Mouse (Mus musculus) stomach, embryonic 15.5 days (tissue): ENCODE results near the gene Topbp1. TPM values are rescaled to one million over a fixed set of nuclear protein-coding genes. Genes with fewer than 3 reads are reported as not detected.
"Not testable (repeated sequence)": the region's sequence is repeated elsewhere in the genome, so short reads cannot be mapped to it uniquely, and the experiment has no call there.

ENCODE experiments used
- ATAC-seq: fragments of 200-750 bp; cut with Nextera tagmentation; 2 replicates; pipeline ENCODE4 v1.8.0; 2017; ENCODE audit warnings: low read depth, moderate number of reproducible peaks, moderate TSS enrichment; ENCODE audit not compliant: insufficient read depth, low FRiP score
- H3K27ac ChIP-seq: fragments of 300-500 bp; sonication (generic); 2 replicates; pipeline ENCODE4 v1.5.1; 2015; ENCODE audit warnings: mild to moderate bottlenecking, inconsistent platforms
- H3K27me3 ChIP-seq: fragments of 300-500 bp; sonication (generic); replicated peaks from 2 replicates; pipeline ENCODE4 v1.6.1; 2015; ENCODE audit warnings: inconsistent platforms
- H3K36me3 ChIP-seq: fragments of 300-500 bp; sonication (generic); 2 replicates; pipeline ENCODE4 v1.6.1; 2015; ENCODE audit warnings: inconsistent platforms
- H3K4me1 ChIP-seq: fragments of 300-500 bp; sonication (generic); 2 replicates; pipeline ENCODE4 v1.6.1; 2015; ENCODE audit warnings: inconsistent platforms
- H3K4me2 ChIP-seq: fragments of 300-500 bp; sonication (generic); 2 replicates; pipeline ENCODE4 v1.6.1; 2015; ENCODE audit warnings: mild to moderate bottlenecking, inconsistent platforms
- H3K4me3 ChIP-seq: fragments of 300-500 bp; sonication (generic); replicated peaks from 2 replicates; pipeline ENCODE4 v1.5.1; 2015; ENCODE audit warnings: inconsistent platforms
- H3K9ac ChIP-seq: fragments of 300-500 bp; sonication (generic); 2 replicates; pipeline ENCODE4 v1.6.1; 2015; ENCODE audit warnings: inconsistent platforms
- H3K9me3 ChIP-seq: fragments of 300-500 bp; sonication (generic); 2 replicates; pipeline ENCODE4 v1.6.1; 2016; ENCODE audit warnings: inconsistent platforms
- WGBS: fragments of 180-500 bp; shearing (Covaris S2); methylation state at CpG from one replicate; pipeline ENCODE4 v1.1.7; 2015; 5-methylcytosine and 5-hydroxymethylcytosine counted together
- polyA plus RNA-seq: library from polyadenylated mRNA; unstranded; fragments of >200 nt; fragmentation: Nextera tagmentation; extraction: Ambion mirVana; gene quantifications from 2 replicates; pipeline ENCODE4 v1.2.1, GENCODE M21; 2015

The Topbp1 gene
- polyA plus RNA-seq, 1 experiment from 2014 or later, result 62.2 TPM

- Histone ChIP-seq H3K27ac (no peak overlapping the region), H3K9ac (no peak overlapping the region), H3K4me2 (no peak overlapping the region), H3K4me1 (no peaks in the 10 kb centered on the region), H3K4me3 (no peak overlapping the region), H3K27me3 (no peaks in the 10 kb centered on the region), H3K9me3 (no peaks in the 10 kb centered on the region), H3K36me3 (no peaks in the 10 kb centered on the region)
- 71% methylated on average over 4 of the region's 4 CpGs for WGBS
- ATAC-seq, result no peak
Observed at GRCm38 (mm10) chr9:103302239-103302638, 2.8 kb upstream of the Topbp1 start.

GRCm38 (mm10) chr9:103302666-103303065 is 2.3 kb upstream of the Topbp1 start:
- Histone ChIP-seq H3K4me3 (no peak overlapping the region), H3K4me2 (no peak overlapping the region), H3K9me3 (no peaks in the 10 kb centered on the region), H3K4me1 (no peaks in the 10 kb centered on the region), H3K27me3 (no peaks in the 10 kb centered on the region), H3K27ac (no peak overlapping the region), H3K9ac (no peak overlapping the region), H3K36me3 (no peaks in the 10 kb centered on the region)
- WGBS, result 53% methylated on average over 3 of the region's 3 CpGs
- peak; percentile 4; the same call in 1 of the 2 replicates for ATAC-seq

- peak; percentile 70 for ATAC-seq
- no peaks in the 10 kb centered on the region for H3K27me3 ChIP-seq
- no peaks in the 10 kb centered on the region for H3K4me1 ChIP-seq
- H3K36me3 ChIP-seq, result peaks cover 7% of the 10 kb centered on the region; the same call in 1 of the 2 replicates
- H3K9ac ChIP-seq, result peak overlapping the region; percentile 87
- peak overlapping the region; percentile 97 for H3K4me3 ChIP-seq
- H3K9me3 ChIP-seq, result no peaks in the 10 kb centered on the region
- H3K27ac ChIP-seq, result peak overlapping the region; percentile 67
- under 1% methylated on average over 40 of the region's 40 CpGs for WGBS
- H3K4me2 ChIP-seq, result peak overlapping the region; percentile 76
Observed at GRCm38 (mm10) chr9:103305332-103306041, 472 bp downstream of the Topbp1 start.

GRCm38 (mm10) chr9:103309832-103310231 is 4.8 kb downstream of the Topbp1 start:
- no peak for ATAC-seq
- WGBS, result 87% methylated on average over 6 of the region's 6 CpGs
- Histone ChIP-seq H3K9ac (no peak overlapping the region), H3K4me2 (no peak overlapping the region), H3K36me3 (peaks cover 12% of the 10 kb centered on the region; the same call in 1 of the 2 replicates), H3K4me1 (no peaks in the 10 kb centered on the region), H3K27me3 (no peaks in the 10 kb centered on the region), H3K4me3 (no peak overlapping the region), H3K27ac (no peak overlapping the region), H3K9me3 (no peaks in the 10 kb centered on the region)

- Histone ChIP-seq H3K4me2 (no peak overlapping the region), H3K4me3 (no peak overlapping the region), H3K9me3 (no peaks in the 10 kb centered on the region), H3K27ac (no peak overlapping the region), H3K27me3 (no peaks in the 10 kb centered on the region), H3K9ac (no peak overlapping the region), H3K36me3 (peaks cover 61% of the 10 kb centered on the region), H3K4me1 (no peaks in the 10 kb centered on the region)
- no peak for ATAC-seq
- 100% methylated on average over 1 of the region's 2 CpGs for WGBS
Observed at GRCm38 (mm10) chr9:103324678-103325077, 19.7 kb downstream of the Topbp1 start.

- H3K4me2 ChIP-seq, result no peak overlapping the region
- no peaks in the 10 kb centered on the region for H3K9me3 ChIP-seq
- peaks cover 53% of the 10 kb centered on the region for H3K36me3 ChIP-seq
- H3K4me3 ChIP-seq, result no peak overlapping the region
- no peaks in the 10 kb centered on the region for H3K4me1 ChIP-seq
- ATAC-seq, result peak; percentile 82; the same call in 1 of the 2 replicates
- no peaks in the 10 kb centered on the region for H3K27me3 ChIP-seq
- H3K27ac ChIP-seq, result no peak overlapping the region
- H3K9ac ChIP-seq, result no peak overlapping the region
- 73% methylated on average over 9 of the region's 9 CpGs for WGBS
Observed at GRCm38 (mm10) chr9:103326449-103326848, 21.4 kb downstream of the Topbp1 start.

GRCm38 (mm10) chr9:103332663-103333062 is 27.6 kb downstream of the Topbp1 start:
- Histone ChIP-seq H3K4me2 (no peak overlapping the region), H3K36me3 (peaks cover 58% of the 10 kb centered on the region), H3K4me3 (no peak overlapping the region), H3K9me3 (no peaks in the 10 kb centered on the region), H3K4me1 (no peaks in the 10 kb centered on the region), H3K27me3 (no peaks in the 10 kb centered on the region), H3K27ac (no peak overlapping the region), H3K9ac (no peak overlapping the region)
- ATAC-seq, result no peak
- WGBS, result 88% methylated on average over 6 of the region's 6 CpGs

- Histone ChIP-seq H3K27me3 (no peaks in the 10 kb centered on the region), H3K27ac (no peak overlapping the region), H3K36me3 (peaks cover 73% of the 10 kb centered on the region), H3K4me1 (no peaks in the 10 kb centered on the region), H3K4me2 (no peak overlapping the region), H3K9ac (no peak overlapping the region), H3K9me3 (no peaks in the 10 kb centered on the region), H3K4me3 (no peak overlapping the region)
- ATAC-seq, result no peak
Observed at GRCm38 (mm10) chr9:103336912-103337311, 31.9 kb downstream of the Topbp1 start.

- Histone ChIP-seq H3K27ac (no peak overlapping the region), H3K4me1 (no peaks in the 10 kb centered on the region), H3K9ac (no peak overlapping the region), H3K36me3 (peaks cover 34% of the 10 kb centered on the region), H3K4me3 (no peak overlapping the region), H3K9me3 (no peaks in the 10 kb centered on the region), H3K4me2 (no peak overlapping the region), H3K27me3 (no peaks in the 10 kb centered on the region)
- ATAC-seq, result no peak
- WGBS, result 81% methylated on average over 4 of the region's 4 CpGs
Observed at GRCm38 (mm10) chr9:103347045-103347444, 42.0 kb downstream of the Topbp1 start.

GRCm38 (mm10) chr9:103347996-103348490 is 43.0 kb downstream of the Topbp1 start:
- 72% methylated on average over 1 of the region's 1 CpGs for WGBS
- ATAC-seq, result no peak
- H3K27ac ChIP-seq, result no peak overlapping the region
- H3K9me3 ChIP-seq, result no peaks in the 10 kb centered on the region
- no peak overlapping the region for H3K9ac ChIP-seq
- H3K4me1 ChIP-seq, result no peaks in the 10 kb centered on the region
- H3K27me3 ChIP-seq, result no peaks in the 10 kb centered on the region
- H3K4me3 ChIP-seq, result no peak overlapping the region
- peaks cover 28% of the 10 kb centered on the region for H3K36me3 ChIP-seq
- no peak overlapping the region for H3K4me2 ChIP-seq

GRCm38 (mm10) chr9:103348791-103349190 is 43.8 kb downstream of the Topbp1 start:
- Histone ChIP-seq H3K27me3 (no peaks in the 10 kb centered on the region), H3K4me1 (no peaks in the 10 kb centered on the region), H3K27ac (no peak overlapping the region), H3K9ac (no peak overlapping the region), H3K4me3 (no peak overlapping the region), H3K36me3 (peaks cover 22% of the 10 kb centered on the region), H3K9me3 (no peaks in the 10 kb centered on the region), H3K4me2 (no peak overlapping the region)
- ATAC-seq, result no peak

- not testable (repeated sequence) for H3K4me3 ChIP-seq, H3K9ac ChIP-seq, H3K4me2 ChIP-seq, H3K9me3 ChIP-seq, H3K27ac ChIP-seq, ATAC-seq, H3K27me3 ChIP-seq, H3K4me1 ChIP-seq
- H3K36me3 ChIP-seq, result peaks cover 29% of the 10 kb centered on the region
- 77% methylated on average over 7 of the region's 7 CpGs for WGBS
Observed at GRCm38 (mm10) chr9:103353500-103354260, 48.7 kb downstream of the Topbp1 start.
